Mouse (Mus musculus): ENCODE results near the gene Ppef2. TPM values are rescaled to one million over a fixed set of nuclear protein-coding genes. Genes with fewer than 3 reads are reported as not detected.

The Ppef2 gene
- polyA plus RNA-seq, 1 experiment from 2014 or later, result 0.36 TPM

- Histone ChIP-seq H3K4me3 (ENCODE audit: low read depth, low read length) (no peak overlapping the region), H3K27ac (ENCODE audit: low read depth, low read length) (no peak overlapping the region), H3K36me3 (ENCODE audit: control insufficient read depth, insufficient read depth, low read length) (no peaks in the 10 kb centered on the region), H3K9me3 (ENCODE audit: control insufficient read depth, low read length) (no peaks in the 10 kb centered on the region), H3K9ac (ENCODE audit: low read depth, low read length) (no peak overlapping the region), H3K4me2 (no peak overlapping the region), H3K4me1 (replicated peaks; ENCODE audit: control insufficient read depth, insufficient read depth, low read length) (no peaks in the 10 kb centered on the region), H3K27me3 (replicated peaks; ENCODE audit: control insufficient read depth, insufficient read depth, low read length) (peaks cover 3% of the 10 kb centered on the region; the same call in 1 of the 2 replicates)
- ATAC-seq (replicated peaks; ENCODE audit: low FRiP score) (no peak), DNase-seq (ENCODE audit: low spot score) (no peak)
- WGBS, result 90% methylated on average over 3 of the region's 3 CpGs
Observed at GRCm38 (mm10) chr5:92229514-92229913, 26.6 kb downstream of the Ppef2 start.

GRCm38 (mm10) chr5:92228776-92229175, 27.3 kb downstream of the Ppef2 start:
- DNase-seq (ENCODE audit: low spot score), result no peak
- ATAC-seq (replicated peaks; ENCODE audit: low FRiP score), result no peak
- Histone ChIP-seq H3K36me3 (ENCODE audit: control insufficient read depth, insufficient read depth, low read length) (no peaks in the 10 kb centered on the region), H3K27ac (ENCODE audit: low read depth, low read length) (no peak overlapping the region), H3K9me3 (ENCODE audit: control insufficient read depth, low read length) (no peaks in the 10 kb centered on the region), H3K4me3 (ENCODE audit: low read depth, low read length) (no peak overlapping the region), H3K27me3 (replicated peaks; ENCODE audit: control insufficient read depth, insufficient read depth, low read length) (peaks cover 3% of the 10 kb centered on the region; the same call in 1 of the 2 replicates), H3K4me2 (no peak overlapping the region), H3K9ac (ENCODE audit: low read depth, low read length) (no peak overlapping the region), H3K4me1 (replicated peaks; ENCODE audit: control insufficient read depth, insufficient read depth, low read length) (no peaks in the 10 kb centered on the region)
- WGBS, result 20% methylated on average over 10 of the region's 10 CpGs

GRCm38 (mm10) chr5:92227782-92228181, 28.3 kb downstream of the Ppef2 start:
- Histone ChIP-seq H3K27me3 (replicated peaks; ENCODE audit: control insufficient read depth, insufficient read depth, low read length) (peaks cover 3% of the 10 kb centered on the region; the same call in 1 of the 2 replicates), H3K4me3 (ENCODE audit: low read depth, low read length) (no peak overlapping the region), H3K9me3 (ENCODE audit: control insufficient read depth, low read length) (no peaks in the 10 kb centered on the region), H3K9ac (ENCODE audit: low read depth, low read length) (no peak overlapping the region), H3K4me2 (no peak overlapping the region), H3K4me1 (replicated peaks; ENCODE audit: control insufficient read depth, insufficient read depth, low read length) (no peaks in the 10 kb centered on the region), H3K36me3 (ENCODE audit: control insufficient read depth, insufficient read depth, low read length) (no peaks in the 10 kb centered on the region), H3K27ac (ENCODE audit: low read depth, low read length) (no peak overlapping the region)
- WGBS, result 83% methylated on average over 7 of the region's 7 CpGs
- ATAC-seq (replicated peaks; ENCODE audit: low FRiP score) (no peak), DNase-seq (ENCODE audit: low spot score) (no peak)

- WGBS, result 82% methylated on average over 8 of the region's 8 CpGs
- H3K27ac ChIP-seq (ENCODE audit: low read depth, low read length), result no peak overlapping the region
- DNase-seq (ENCODE audit: low spot score), result no peak
Observed at GRCm38 (mm10) chr5:92220287-92220902, 35.7 kb downstream of the Ppef2 start.

GRCm38 (mm10) chr5:92219826-92220225, 36.3 kb downstream of the Ppef2 start:
- WGBS, result 44% methylated on average over 6 of the region's 6 CpGs
- DNase-seq (ENCODE audit: low spot score) (no peak), ATAC-seq (replicated peaks; ENCODE audit: low FRiP score) (no peak)
- Histone ChIP-seq H3K9ac (ENCODE audit: low read depth, low read length) (no peak overlapping the region), H3K4me1 (replicated peaks; ENCODE audit: control insufficient read depth, insufficient read depth, low read length) (no peaks in the 10 kb centered on the region), H3K27ac (ENCODE audit: low read depth, low read length) (no peak overlapping the region), H3K36me3 (ENCODE audit: control insufficient read depth, insufficient read depth, low read length) (no peaks in the 10 kb centered on the region), H3K4me2 (no peak overlapping the region), H3K4me3 (ENCODE audit: low read depth, low read length) (no peak overlapping the region), H3K9me3 (ENCODE audit: control insufficient read depth, low read length) (no peaks in the 10 kb centered on the region), H3K27me3 (replicated peaks; ENCODE audit: control insufficient read depth, insufficient read depth, low read length) (no peaks in the 10 kb centered on the region; the same call in 1 of the 2 replicates)

More at GRCm38 (mm10) chr5:92220287-92220902, 35.7 kb downstream of the Ppef2 start:
- no peaks in the 10 kb centered on the region for H3K4me1 ChIP-seq (replicated peaks; ENCODE audit: control insufficient read depth, insufficient read depth, low read length)
- ATAC-seq (replicated peaks; ENCODE audit: low FRiP score), result no peak
- H3K36me3 ChIP-seq (ENCODE audit: control insufficient read depth, insufficient read depth, low read length), result no peaks in the 10 kb centered on the region
- H3K4me2 ChIP-seq, result no peak overlapping the region
- H3K9me3 ChIP-seq (ENCODE audit: control insufficient read depth, low read length), result no peaks in the 10 kb centered on the region
- no peak overlapping the region for H3K9ac ChIP-seq (ENCODE audit: low read depth, low read length)
- no peaks in the 10 kb centered on the region; the same call in 1 of the 2 replicates for H3K27me3 ChIP-seq (replicated peaks; ENCODE audit: control insufficient read depth, insufficient read depth, low read length)
- H3K4me3 ChIP-seq (ENCODE audit: low read depth, low read length), result no peak overlapping the region

- no peak for DNase-seq (ENCODE audit: low spot score)
- H3K4me2 ChIP-seq, result no peak overlapping the region
- H3K27me3 ChIP-seq (replicated peaks; ENCODE audit: control insufficient read depth, insufficient read depth, low read length), result no peaks in the 10 kb centered on the region; the same call in 1 of the 2 replicates
- H3K4me3 ChIP-seq (ENCODE audit: low read depth, low read length), result no peak overlapping the region
- no peak overlapping the region for H3K27ac ChIP-seq (ENCODE audit: low read depth, low read length)
- H3K9me3 ChIP-seq (ENCODE audit: control insufficient read depth, low read length), result no peaks in the 10 kb centered on the region
- ATAC-seq (replicated peaks; ENCODE audit: low FRiP score), result no peak
- H3K36me3 ChIP-seq (ENCODE audit: control insufficient read depth, insufficient read depth, low read length), result no peaks in the 10 kb centered on the region
- no peak overlapping the region for H3K9ac ChIP-seq (ENCODE audit: low read depth, low read length)
- WGBS, result 49% methylated on average over 17 of the region's 17 CpGs
- no peaks in the 10 kb centered on the region for H3K4me1 ChIP-seq (replicated peaks; ENCODE audit: control insufficient read depth, insufficient read depth, low read length)
Observed at GRCm38 (mm10) chr5:92218915-92219793, 36.9 kb downstream of the Ppef2 start.

GRCm38 (mm10) chr5:92215308-92215707, 40.8 kb downstream of the Ppef2 start, which contains the start of gene U90926:
Gene U90926 (minus strand): TSS chr5:92215408.
- Histone ChIP-seq H3K4me1 (replicated peaks; ENCODE audit: control insufficient read depth, insufficient read depth, low read length) (no peaks in the 10 kb centered on the region), H3K36me3 (ENCODE audit: control insufficient read depth, insufficient read depth, low read length) (no peaks in the 10 kb centered on the region), H3K27me3 (replicated peaks; ENCODE audit: control insufficient read depth, insufficient read depth, low read length) (no peaks in the 10 kb centered on the region; the same call in 1 of the 2 replicates), H3K4me2 (no peak within 1 kb of the TSS), H3K4me3 (ENCODE audit: low read depth, low read length) (no peak within 1 kb of the TSS), H3K9me3 (ENCODE audit: control insufficient read depth, low read length) (no peaks in the 10 kb centered on the region), H3K27ac (ENCODE audit: low read depth, low read length) (no peak within 1 kb of the TSS), H3K9ac (ENCODE audit: low read depth, low read length) (no peak within 1 kb of the TSS)
- WGBS, result 83% methylated on average over 4 of the region's 4 CpGs
- no peak for DNase-seq (ENCODE audit: low spot score)
- ATAC-seq (replicated peaks; ENCODE audit: low FRiP score), result no peak

- Histone ChIP-seq H3K27me3 (replicated peaks; ENCODE audit: control insufficient read depth, insufficient read depth, low read length) (no peaks in the 10 kb centered on the region), H3K36me3 (ENCODE audit: control insufficient read depth, insufficient read depth, low read length) (no peaks in the 10 kb centered on the region), H3K4me1 (replicated peaks; ENCODE audit: control insufficient read depth, insufficient read depth, low read length) (no peaks in the 10 kb centered on the region), H3K4me3 (ENCODE audit: low read depth, low read length) (no peak overlapping the region), H3K9me3 (ENCODE audit: control insufficient read depth, low read length) (no peaks in the 10 kb centered on the region), H3K9ac (ENCODE audit: low read depth, low read length) (no peak overlapping the region), H3K4me2 (no peak overlapping the region), H3K27ac (ENCODE audit: low read depth, low read length) (no peak overlapping the region)
- no peak for DNase-seq (ENCODE audit: low spot score)
- WGBS, result 82% methylated on average over 4 of the region's 4 CpGs
- no peak for ATAC-seq (replicated peaks; ENCODE audit: low FRiP score)
Observed at GRCm38 (mm10) chr5:92212231-92212630, 43.8 kb downstream of the Ppef2 start.
